Mouse (Mus musculus) CH12.LX (cell line): ENCODE data around the gene Nfix.

ENCODE experiments used
- CTCF ChIP-seq, 2 experiments: IDR thresholded peaks in 1 of 2; conservative IDR thresholded peaks in 1 of 2; 2 replicates each; pipeline ENCODE4 v1.5.1; 2011 to 2012; ENCODE audit warnings: low read depth in 2 of 2, low read length in 2 of 2, improper control_type of control experiment in 1 of 2, inconsistent platforms in 1 of 2, mild to moderate bottlenecking in 1 of 2, moderate library complexity in 1 of 2
- KAT2A ChIP-seq: IDR thresholded peaks from 2 replicates; pipeline ENCODE4 v1.6.1; 2012; ENCODE audit warnings: low read length, improper control_type of control experiment, inconsistent platforms; ENCODE audit not compliant: insufficient replicate concordance
- MAZ ChIP-seq: IDR thresholded peaks from 2 replicates; pipeline ENCODE4 v1.6.1; 2012; ENCODE audit warnings: low read depth, mild to moderate bottlenecking, inconsistent platforms, low read length, improper control_type of control experiment, moderate library complexity
- MXI1 ChIP-seq: IDR thresholded peaks from 2 replicates; pipeline ENCODE4 v1.6.1; 2011; ENCODE audit warnings: mild to moderate bottlenecking, low read depth, low read length, improper control_type of control experiment
- POLR2A ChIP-seq: IDR thresholded peaks from 2 replicates; pipeline ENCODE4 v1.6.1; 2011; ENCODE audit warnings: low read depth, mild to moderate bottlenecking, improper control_type of control experiment, low read length

DNA sequence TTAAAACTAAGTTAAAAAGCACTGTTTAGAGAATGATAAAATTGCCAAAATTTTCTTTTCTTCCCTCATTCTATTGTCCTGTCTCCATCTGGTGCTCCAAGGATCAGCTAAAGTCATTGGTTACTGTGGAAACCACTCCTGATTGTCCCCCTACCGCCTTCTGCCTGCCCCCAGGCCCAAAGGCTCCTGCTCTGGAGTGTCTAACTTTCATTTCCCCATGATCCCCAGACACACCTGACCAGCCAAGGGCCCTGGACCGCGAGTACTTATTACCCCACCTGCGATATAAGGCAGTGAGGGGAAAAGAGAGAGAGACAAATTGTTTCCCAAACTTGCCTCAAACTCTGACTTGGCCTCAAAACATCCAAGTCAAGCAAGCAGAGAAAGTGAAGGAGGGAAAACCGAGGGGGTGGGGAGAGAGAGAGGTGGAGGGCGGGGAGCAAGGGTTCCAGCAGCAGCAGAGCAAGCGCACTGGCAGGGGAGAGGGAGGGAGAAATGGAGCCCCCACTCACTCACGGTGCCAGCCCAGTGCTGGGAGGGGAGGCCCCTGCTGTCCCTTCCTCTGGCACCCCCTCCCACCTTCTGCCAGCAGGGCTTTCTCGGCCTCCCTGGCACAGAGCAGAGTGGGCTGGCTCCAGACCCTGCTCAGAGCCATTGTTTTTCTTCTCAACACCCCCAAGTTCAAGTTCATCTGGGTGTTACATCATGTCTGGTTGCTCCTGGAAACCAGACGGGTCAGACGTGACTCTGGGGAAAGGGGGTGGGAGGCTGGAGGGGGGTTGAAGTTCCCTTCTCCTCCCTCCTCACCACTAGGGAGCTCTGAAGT is 88.0 kb downstream of the Nfix start:
- TF ChIP-seq MXI1 (no peak), KAT2A (no peak), POLR2A (no peak), MAZ (no peak), CTCF (conservative IDR thresholded peaks at IDR 0.05 in 1 of 2, IDR thresholded peaks at IDR 0.05 in 1 of 2; ENCODE audit: low read depth in 2 of 2, low read length in 2 of 2) (no peak)
